Mouse (Mus musculus) thymus, adult 2 months (tissue): ENCODE results near the gene Scamp3.

ENCODE experiments used
- CTCF ChIP-seq: fragments of 200-500 bp; IDR thresholded peaks from 2 replicates; pipeline ENCODE4 v1.5.1; 2012; ENCODE audit warnings: mild to moderate bottlenecking, control low read depth, low read length, moderate library complexity, borderline replicate concordance; ENCODE audit not compliant: control insufficient read depth, poor library complexity, insufficient read depth; ENCODE audit errors: extremely low read depth
- POLR2A ChIP-seq: fragments of 200-500 bp; IDR thresholded peaks from 2 replicates; pipeline ENCODE4 v1.6.1; 2012; ENCODE audit warnings: mild to moderate bottlenecking, low read length, control low read depth, moderate library complexity; ENCODE audit not compliant: control insufficient read depth, poor library complexity, insufficient read depth; ENCODE audit errors: extremely low read depth

- no peak for TF ChIP-seq POLR2A
- TF ChIP-seq CTCF: no peak
Observed at GRCm38 (mm10) chr3:89230561-89230960, 53.3 kb downstream of the Scamp3 start.
